Mouse (Mus musculus): ENCODE results near the gene Map10. TPM values are rescaled to one million over a fixed set of nuclear protein-coding genes. Genes with fewer than 3 reads are reported as not detected.
A peak's percentile ranks its signal among the peaks of the same experiment; 100 is the strongest.

Gene Map10
- polyA plus RNA-seq, 1 experiment, result 1.8 TPM

GRCm38 (mm10) chr8:125669159-125669699 is 389 bp upstream of the Map10 start:
- Histone ChIP-seq H3K27me3 (replicated peaks; ENCODE audit: control insufficient read depth, insufficient read depth, low read length) (no peaks in the 10 kb centered on the region), H3K27ac (ENCODE audit: insufficient read depth, low read depth, low read length) (no peak overlapping the region), H3K36me3 (ENCODE audit: control insufficient read depth, insufficient read depth, low read length) (no peaks in the 10 kb centered on the region; the same call in 1 of the 2 replicates), H3K4me1 (ENCODE audit: control insufficient read depth, insufficient read depth, low read length) (peaks cover 3% of the 10 kb centered on the region; the same call in 1 of the 2 replicates), H3K4me3 (ENCODE audit: insufficient read depth, low read depth, low read length) (0 out of 2 replicates have a peak overlapping the region, but pooled peaks have one; percentile 5)
- TF ChIP-seq CTCF (conservative IDR thresholded peaks at IDR 0.05; ENCODE audit: insufficient read depth, insufficient read length, low read depth, low read length) (no peak), POLR2A (IDR thresholded peaks at IDR 0.05; ENCODE audit: low read depth, low read length) (no peak)
- 85% methylated on average over 14 of the region's 14 CpGs for WGBS
- DNase-seq, result no peak

DNA sequence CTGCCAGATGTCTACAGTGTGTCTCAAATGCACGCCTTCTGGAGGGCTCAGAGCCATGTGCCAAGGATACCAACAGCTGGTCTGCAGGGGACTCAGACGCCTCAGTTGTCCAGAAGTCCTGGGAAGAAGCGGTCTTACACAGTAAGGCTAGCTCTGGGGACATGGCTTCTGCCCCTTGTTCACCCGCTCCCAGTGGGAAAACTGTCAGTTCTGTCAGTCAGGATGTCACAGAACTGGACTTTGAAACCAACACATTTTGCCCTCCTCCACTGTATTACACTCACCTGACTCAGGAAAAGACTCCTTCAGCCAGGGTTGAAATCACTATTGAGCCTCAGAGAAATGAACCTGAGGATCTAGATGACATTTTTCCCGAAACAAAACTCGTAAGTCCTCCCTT is 802 bp downstream of the Map10 start:
- peak overlapping the region; percentile 58 for H3K4me3 ChIP-seq (ENCODE audit: insufficient read depth, low read depth, low read length)
- TF ChIP-seq CTCF (conservative IDR thresholded peaks at IDR 0.05; ENCODE audit: insufficient read depth, insufficient read length, low read depth, low read length), result no peak
- no peak for TF ChIP-seq POLR2A (IDR thresholded peaks at IDR 0.05; ENCODE audit: low read depth, low read length)
- peaks cover 9% of the 10 kb centered on the region; the same call in 1 of the 2 replicates for H3K4me1 ChIP-seq (ENCODE audit: control insufficient read depth, insufficient read depth, low read length)
- H3K27ac ChIP-seq (ENCODE audit: insufficient read depth, low read depth, low read length), result no peak overlapping the region; the same call in 1 of the 2 replicates
- no peaks in the 10 kb centered on the region for H3K27me3 ChIP-seq (replicated peaks; ENCODE audit: control insufficient read depth, insufficient read depth, low read length)
- DNase-seq, result peak; percentile 75
- no peaks in the 10 kb centered on the region; the same call in 1 of the 2 replicates for H3K36me3 ChIP-seq (ENCODE audit: control insufficient read depth, insufficient read depth, low read length)
- WGBS, result 86% methylated on average over 6 of the region's 6 CpGs

DNA sequence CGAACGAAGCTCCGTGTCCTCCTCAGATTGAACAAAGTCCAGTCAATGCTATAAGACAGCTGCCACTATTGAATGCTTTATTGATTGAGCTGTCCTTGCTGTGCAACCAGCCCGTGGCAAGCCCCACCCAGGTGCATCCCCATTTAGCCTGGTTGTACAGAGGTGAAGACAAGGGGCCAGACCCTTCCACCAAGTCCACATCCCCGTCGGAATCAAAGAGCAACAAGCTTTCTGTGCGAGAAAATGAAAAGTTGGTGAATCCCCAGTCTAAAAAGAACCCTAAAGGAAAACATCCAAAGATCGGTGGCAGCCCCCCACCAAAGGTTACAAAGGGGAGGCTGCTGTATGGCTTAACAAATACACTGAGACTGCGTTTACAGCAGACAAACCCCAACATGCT is 1.3 kb downstream of the Map10 start:
- H3K27me3 ChIP-seq (replicated peaks; ENCODE audit: control insufficient read depth, insufficient read depth, low read length), result no peaks in the 10 kb centered on the region
- H3K36me3 ChIP-seq (ENCODE audit: control insufficient read depth, insufficient read depth, low read length), result no peaks in the 10 kb centered on the region; the same call in 1 of the 2 replicates
- H3K4me1 ChIP-seq (ENCODE audit: control insufficient read depth, insufficient read depth, low read length), result peaks cover 13% of the 10 kb centered on the region; the same call in 1 of the 2 replicates
- H3K27ac ChIP-seq (ENCODE audit: insufficient read depth, low read depth, low read length), result no peak overlapping the region
- no peak for DNase-seq
- H3K4me3 ChIP-seq (ENCODE audit: insufficient read depth, low read depth, low read length), result no peak overlapping the region
- WGBS, result 91% methylated on average over 9 of the region's 9 CpGs
- TF ChIP-seq CTCF (conservative IDR thresholded peaks at IDR 0.05; ENCODE audit: insufficient read depth, insufficient read length, low read depth, low read length), result no peak
- TF ChIP-seq POLR2A (IDR thresholded peaks at IDR 0.05; ENCODE audit: low read depth, low read length), result no peak

DNA sequence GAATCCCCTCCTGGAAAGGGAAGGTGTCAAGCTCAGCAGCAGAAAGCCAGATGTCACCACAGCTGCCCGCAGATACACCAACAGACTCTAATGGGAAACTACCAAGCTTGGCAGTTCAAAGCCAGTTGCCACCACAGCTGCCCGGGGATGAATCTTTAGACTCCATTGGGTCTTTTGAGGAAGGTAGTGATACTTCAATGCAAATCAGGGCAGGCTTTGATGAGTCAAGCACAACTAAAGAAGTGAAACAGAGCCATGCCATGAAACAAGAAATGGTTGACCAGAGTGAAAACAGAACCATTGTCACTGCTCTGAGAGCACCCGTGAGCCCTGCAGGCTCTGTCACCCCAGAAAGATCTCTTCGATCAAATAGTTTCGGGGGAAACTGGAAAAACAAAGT is 1.8 kb downstream of the Map10 start:
- Histone ChIP-seq H3K36me3 (ENCODE audit: control insufficient read depth, insufficient read depth, low read length) (no peaks in the 10 kb centered on the region; the same call in 1 of the 2 replicates), H3K4me1 (ENCODE audit: control insufficient read depth, insufficient read depth, low read length) (peaks cover 16% of the 10 kb centered on the region; the same call in 1 of the 2 replicates), H3K4me3 (ENCODE audit: insufficient read depth, low read depth, low read length) (no peak overlapping the region), H3K27me3 (replicated peaks; ENCODE audit: control insufficient read depth, insufficient read depth, low read length) (no peaks in the 10 kb centered on the region), H3K27ac (ENCODE audit: insufficient read depth, low read depth, low read length) (no peak overlapping the region)
- WGBS, result 96% methylated on average over 5 of the region's 5 CpGs
- TF ChIP-seq POLR2A (IDR thresholded peaks at IDR 0.05; ENCODE audit: low read depth, low read length) (no peak), CTCF (conservative IDR thresholded peaks at IDR 0.05; ENCODE audit: insufficient read depth, insufficient read length, low read depth, low read length) (no peak)
- DNase-seq, result no peak

GRCm38 (mm10) chr8:125675796-125676195 is 6.2 kb downstream of the Map10 start:
- Histone ChIP-seq H3K4me3 (ENCODE audit: insufficient read depth, low read depth, low read length) (no peak overlapping the region), H3K27ac (ENCODE audit: insufficient read depth, low read depth, low read length) (peak overlapping the region; percentile 93), H3K27me3 (replicated peaks; ENCODE audit: control insufficient read depth, insufficient read depth, low read length) (no peaks in the 10 kb centered on the region), H3K4me1 (ENCODE audit: control insufficient read depth, insufficient read depth, low read length) (peaks cover 15% of the 10 kb centered on the region; the same call in 1 of the 2 replicates), H3K36me3 (ENCODE audit: control insufficient read depth, insufficient read depth, low read length) (no peaks in the 10 kb centered on the region; the same call in 1 of the 2 replicates)
- peak; percentile 68 for DNase-seq
- TF ChIP-seq POLR2A (IDR thresholded peaks at IDR 0.05; ENCODE audit: low read depth, low read length) (no peak), CTCF (conservative IDR thresholded peaks at IDR 0.05; ENCODE audit: insufficient read depth, insufficient read length, low read depth, low read length) (no peak)
- WGBS, result 64% methylated on average over 3 of the region's 3 CpGs

- Histone ChIP-seq H3K4me3 (ENCODE audit: insufficient read depth, low read depth, low read length) (no peak overlapping the region), H3K36me3 (ENCODE audit: control insufficient read depth, insufficient read depth, low read length) (no peaks in the 10 kb centered on the region), H3K27ac (ENCODE audit: insufficient read depth, low read depth, low read length) (no peak overlapping the region), H3K4me1 (ENCODE audit: control insufficient read depth, insufficient read depth, low read length) (peaks cover 15% of the 10 kb centered on the region; the same call in 1 of the 2 replicates), H3K27me3 (replicated peaks; ENCODE audit: control insufficient read depth, insufficient read depth, low read length) (no peaks in the 10 kb centered on the region)
- TF ChIP-seq POLR2A (IDR thresholded peaks at IDR 0.05; ENCODE audit: low read depth, low read length), result no peak
- no peak for TF ChIP-seq CTCF (conservative IDR thresholded peaks at IDR 0.05; ENCODE audit: insufficient read depth, insufficient read length, low read depth, low read length)
- no peak for DNase-seq
- 88% methylated on average over 6 of the region's 6 CpGs for WGBS
Observed at GRCm38 (mm10) chr8:125677484-125677883, 7.9 kb downstream of the Map10 start.

GRCm38 (mm10) chr8:125678854-125679648 is 9.4 kb downstream of the Map10 start:
- no peaks in the 10 kb centered on the region for H3K27me3 ChIP-seq (replicated peaks; ENCODE audit: control insufficient read depth, insufficient read depth, low read length)
- peak; percentile 54 for DNase-seq
- H3K4me3 ChIP-seq (ENCODE audit: insufficient read depth, low read depth, low read length), result no peak overlapping the region
- H3K27ac ChIP-seq (ENCODE audit: insufficient read depth, low read depth, low read length), result no peak overlapping the region
- H3K4me1 ChIP-seq (ENCODE audit: control insufficient read depth, insufficient read depth, low read length), result peaks cover 15% of the 10 kb centered on the region; the same call in 1 of the 2 replicates
- H3K36me3 ChIP-seq (ENCODE audit: control insufficient read depth, insufficient read depth, low read length), result no peaks in the 10 kb centered on the region
- WGBS, result 70% methylated on average over 8 of the region's 8 CpGs
- TF ChIP-seq POLR2A (IDR thresholded peaks at IDR 0.05; ENCODE audit: low read depth, low read length), result no peak

Data from kidney, adult 2 months (tissue).